Mouse (Mus musculus): ENCODE measurements around the gene Dnaic2. TPM values are rescaled to one million over a fixed set of nuclear protein-coding genes. Genes with fewer than 3 reads are reported as not detected.
A peak's percentile ranks its signal among the peaks of the same experiment; 100 is the strongest.

The Dnaic2 gene
- total and polyA plus RNA-seq, 3 experiments: 0.59 to 0.93 (median 0.83) TPM

- Histone ChIP-seq H3K27me3 (replicated peaks) (peaks cover 22% of the 10 kb centered on the region), H3K4me2 (ENCODE audit: insufficient read depth, low read depth, poor library complexity, severe bottlenecking) (no peak overlapping the region; the same call in 1 of the 2 replicates), H3K36me3 (replicated peaks in 1 of 2; ENCODE audit: control insufficient read depth in 1 of 2, insufficient read depth in 1 of 2, low read length in 1 of 2) (no peaks in the 10 kb centered on the region), H3K79me2 (replicated peaks; ENCODE audit: control insufficient read depth, extremely low read depth, insufficient read depth, poor library complexity, severe bottlenecking) (no peaks in the 10 kb centered on the region), H3K4me1 (ENCODE audit: control insufficient read depth in 1 of 2, insufficient read depth in 2 of 2) (peaks cover 18 to 23% of the 10 kb centered on the region in 2 experiments), H3K9me3 (replicated peaks; ENCODE audit: low read length) (no peaks in the 10 kb centered on the region), H3K9ac (ENCODE audit: insufficient read depth, low read depth) (no peak overlapping the region), H3K27ac (ENCODE audit: insufficient read depth, low read depth) (no peak overlapping the region), H3K4me3 (replicated peaks in 1 of 3; ENCODE audit: low read depth in 2 of 3, low read length in 2 of 3, poor library complexity in 1 of 3) (no peak overlapping the region)
- DNase-seq (ENCODE audit: extremely low read depth): peak; percentile 51
- in situ Hi-C loops (cut with MboI; ENCODE audit: low pct_ligation_motif_present, low pct_unique_long_range_greater_than_20kb, low sequenced_read_pairs) (loop anchor here (5.0 kb wide), 1 partner anchor 140 kb away; no protein-coding TSS in a partner anchor), dilution Hi-C loops (cut with MboI; ENCODE audit: extremely low pct_ligation_motif_present, extremely low pct_unique_long_range_greater_than_20kb, low sequenced_read_pairs) (no loop called here)
- TF ChIP-seq SMC3 (IDR thresholded peaks at IDR 0.05; ENCODE audit: low read depth, low read length) (peak; percentile 56), MXI1 (IDR thresholded peaks at IDR 0.05; ENCODE audit: low read depth, low read length) (no peak), RAD21 (IDR thresholded peaks at IDR 0.05; ENCODE audit: low read depth, low read length) (peak; percentile 63), CTCF (conservative IDR thresholded peaks at IDR 0.05 in 1 of 2, IDR thresholded peaks at IDR 0.05 in 1 of 2; ENCODE audit: low read depth in 2 of 2, low read length in 2 of 2) (peak; percentile 74 to 76)
Observed at GRCm38 (mm10) chr11:114736913-114737624, 9.9 kb downstream of the Dnaic2 start.

DNA sequence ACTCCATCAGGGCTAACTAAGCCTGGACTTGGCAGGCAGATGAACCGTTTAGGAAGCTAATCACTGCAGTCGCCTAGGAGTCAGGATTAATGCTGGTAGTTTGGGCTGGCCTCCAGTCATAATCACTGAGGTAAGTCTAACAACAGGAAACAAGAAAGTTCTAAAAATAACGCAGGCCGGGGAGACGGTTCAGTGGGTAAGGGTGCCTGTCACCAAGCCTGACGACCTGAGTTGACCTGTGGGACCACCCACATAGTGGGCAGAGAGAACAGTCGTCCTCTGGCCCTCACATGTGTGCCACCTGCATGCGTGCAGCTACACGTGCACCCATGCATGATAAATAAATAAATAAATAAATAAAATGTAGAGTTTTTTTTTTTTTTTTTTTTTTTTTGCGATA lies 13.4 kb downstream of the Dnaic2 start:
- no peaks in the 10 kb centered on the region for H3K36me3 ChIP-seq (replicated peaks in 1 of 2; ENCODE audit: control insufficient read depth in 1 of 2, insufficient read depth in 1 of 2, low read length in 1 of 2)
- peak overlapping the region; percentile 11; the same call in 1 of the 2 replicates for H3K4me2 ChIP-seq (ENCODE audit: insufficient read depth, low read depth, poor library complexity, severe bottlenecking)
- TF ChIP-seq ZKSCAN1 (IDR thresholded peaks at IDR 0.05; ENCODE audit: borderline replicate concordance, low read depth, low read length): no peak
- TF ChIP-seq CHD1 (IDR thresholded peaks at IDR 0.05; ENCODE audit: low read depth, low read length): no peak
- TF ChIP-seq ETS1 (conservative IDR thresholded peaks at IDR 0.05; ENCODE audit: low read depth, low read length): peak; percentile 33; the same call in 1 of the 2 replicates
- TF ChIP-seq MEF2A (IDR thresholded peaks at IDR 0.05; ENCODE audit: borderline replicate concordance, low read depth, low read length): peak; percentile 85
- peak; percentile 90 for TF ChIP-seq BHLHE40 (IDR thresholded peaks at IDR 0.05; ENCODE audit: low read depth, low read length)
- no peak for TF ChIP-seq KAT2A (IDR thresholded peaks at IDR 0.05; ENCODE audit: insufficient replicate concordance, low read length)
- peak; percentile 75 for TF ChIP-seq ZNF384 (IDR thresholded peaks at IDR 0.05; ENCODE audit: low read depth, low read length)
- no peaks in the 10 kb centered on the region for H3K9me3 ChIP-seq (replicated peaks; ENCODE audit: low read length)
- H3K4me1 ChIP-seq (ENCODE audit: control insufficient read depth in 1 of 2, insufficient read depth in 2 of 2): peaks cover 15 to 38% of the 10 kb centered on the region in 2 experiments
- no peak overlapping the region for H3K9ac ChIP-seq (ENCODE audit: insufficient read depth, low read depth)
- no peak overlapping the region for H3K4me3 ChIP-seq (replicated peaks in 1 of 3; ENCODE audit: low read depth in 2 of 3, low read length in 2 of 3, poor library complexity in 1 of 3)
- no peak overlapping the region for H3K27ac ChIP-seq (ENCODE audit: insufficient read depth, low read depth)
- peaks cover 5% of the 10 kb centered on the region for H3K27me3 ChIP-seq (replicated peaks)
- in situ Hi-C loops (cut with MboI; ENCODE audit: low pct_ligation_motif_present, low pct_unique_long_range_greater_than_20kb, low sequenced_read_pairs) (no loop called here), dilution Hi-C loops (cut with MboI; ENCODE audit: extremely low pct_ligation_motif_present, extremely low pct_unique_long_range_greater_than_20kb, low sequenced_read_pairs) (no loop called here)
- DNase-seq (ENCODE audit: extremely low read depth): peak; percentile 75
- H3K79me2 ChIP-seq (replicated peaks; ENCODE audit: control insufficient read depth, extremely low read depth, insufficient read depth, poor library complexity, severe bottlenecking): no peaks in the 10 kb centered on the region

DNA sequence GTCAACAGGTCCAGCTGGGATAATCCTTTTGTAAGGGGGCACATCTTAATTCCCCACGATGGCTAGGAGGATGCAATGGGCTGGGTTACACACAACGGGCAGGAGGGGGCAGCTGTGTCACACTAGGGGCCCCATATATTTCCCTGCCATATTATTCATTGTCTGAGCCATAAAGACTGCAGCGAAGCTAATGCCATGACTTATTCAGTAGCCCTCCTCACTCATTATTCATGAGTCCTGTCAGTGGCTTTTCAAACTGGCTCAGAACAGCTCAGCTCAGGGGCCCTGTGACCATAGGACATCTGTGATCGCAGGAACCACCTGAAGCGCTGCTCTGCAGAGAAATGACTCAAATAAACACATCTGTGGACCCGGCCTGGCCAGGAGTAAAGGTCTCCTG lies 14.2 kb downstream of the Dnaic2 start:
- peaks cover 5% of the 10 kb centered on the region for H3K27me3 ChIP-seq (replicated peaks)
- dilution Hi-C loops (cut with MboI; ENCODE audit: extremely low pct_ligation_motif_present, extremely low pct_unique_long_range_greater_than_20kb, low sequenced_read_pairs): no loop called here
- no peaks in the 10 kb centered on the region for H3K36me3 ChIP-seq (replicated peaks in 1 of 2; ENCODE audit: control insufficient read depth in 1 of 2, insufficient read depth in 1 of 2, low read length in 1 of 2)
- in situ Hi-C loops (cut with MboI; ENCODE audit: low pct_ligation_motif_present, low pct_unique_long_range_greater_than_20kb, low sequenced_read_pairs): no loop called here
- H3K79me2 ChIP-seq (replicated peaks; ENCODE audit: control insufficient read depth, extremely low read depth, insufficient read depth, poor library complexity, severe bottlenecking): no peaks in the 10 kb centered on the region
- peak; percentile 74 for DNase-seq (ENCODE audit: extremely low read depth)
- H3K27ac ChIP-seq (ENCODE audit: insufficient read depth, low read depth): no peak overlapping the region
- H3K9me3 ChIP-seq (replicated peaks; ENCODE audit: low read length): no peaks in the 10 kb centered on the region
- no peak overlapping the region for H3K9ac ChIP-seq (ENCODE audit: insufficient read depth, low read depth)
- H3K4me2 ChIP-seq (ENCODE audit: insufficient read depth, low read depth, poor library complexity, severe bottlenecking): 0 out of 2 replicates have a peak overlapping the region, but pooled peaks have one; percentile 2
- no peak overlapping the region for H3K4me3 ChIP-seq (replicated peaks in 1 of 3; ENCODE audit: low read depth in 2 of 3, low read length in 2 of 3, poor library complexity in 1 of 3)
- H3K4me1 ChIP-seq (ENCODE audit: control insufficient read depth in 1 of 2, insufficient read depth in 2 of 2): peaks cover 15 to 44% of the 10 kb centered on the region in 2 experiments
- TF ChIP-seq MAX (IDR thresholded peaks at IDR 0.05; ENCODE audit: low read length) (no peak), PAX5 (IDR thresholded peaks at IDR 0.05; ENCODE audit: low read length) (no peak), SIN3A (IDR thresholded peaks at IDR 0.05; ENCODE audit: low read length) (no peak), USF1 (IDR thresholded peaks at IDR 0.05; ENCODE audit: low read depth, low read length) (no peak), TBP (conservative IDR thresholded peaks at IDR 0.05; ENCODE audit: low read depth, low read length) (no peak), CTCF (conservative IDR thresholded peaks at IDR 0.05 in 1 of 2, IDR thresholded peaks at IDR 0.05 in 1 of 2; ENCODE audit: low read depth in 2 of 2, low read length in 2 of 2) (peak in 1 of 2 experiments; percentile 41; a peak in 2 of 4 replicates), EP300 (IDR thresholded peaks at IDR 0.05; ENCODE audit: low read length) (peak; percentile 69; the same call in 1 of the 2 replicates), NELFE (IDR thresholded peaks at IDR 0.05; ENCODE audit: low read depth, low read length) (no peak), POLR2AphosphoS2 (IDR thresholded peaks at IDR 0.05; ENCODE audit: low read depth, low read length) (no peak), RCOR1 (conservative IDR thresholded peaks at IDR 0.05; ENCODE audit: low read depth, low read length) (no peak), USF2 (conservative IDR thresholded peaks at IDR 0.05; ENCODE audit: low read depth, low read length) (no peak), ETS1 (conservative IDR thresholded peaks at IDR 0.05; ENCODE audit: low read depth, low read length) (peak; percentile 62), MYC (IDR thresholded peaks at IDR 0.05; ENCODE audit: low read depth, low read length) (no peak), BHLHE40 (IDR thresholded peaks at IDR 0.05; ENCODE audit: low read depth, low read length) (peak; percentile 44), ZNF384 (IDR thresholded peaks at IDR 0.05; ENCODE audit: low read depth, low read length) (no peak), UBTF (IDR thresholded peaks at IDR 0.05; ENCODE audit: low read depth, low read length) (no peak), TCF12 (IDR thresholded peaks at IDR 0.05; ENCODE audit: low read depth, low read length) (peak; percentile 92)
